Mouse (Mus musculus): ENCODE results near the gene Aplf.

DNA sequence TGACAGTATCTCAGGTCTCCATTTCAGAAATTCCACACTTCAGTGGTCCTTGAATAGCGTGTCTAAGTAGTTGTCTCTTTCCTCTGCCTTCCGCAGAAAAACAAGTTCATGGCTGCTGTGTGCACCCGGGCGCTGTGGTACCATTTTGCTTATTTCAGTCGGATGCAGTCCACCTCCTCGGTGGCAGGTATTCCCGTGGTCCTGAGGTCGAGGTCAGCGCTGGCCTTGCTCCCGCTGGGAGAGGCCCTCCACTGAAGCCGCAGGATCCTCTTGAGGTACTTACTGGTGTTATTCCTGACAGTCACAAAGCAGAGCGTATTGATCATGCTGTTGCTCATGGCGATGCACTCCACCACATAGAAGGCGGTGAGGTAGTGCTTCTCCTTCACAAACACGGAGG lies 90.9 kb downstream of the Aplf start:
- TF ChIP-seq CTCF (IDR thresholded peaks at IDR 0.05; ENCODE audit: borderline replicate concordance, control insufficient read depth, extremely low read depth, insufficient read depth, low read length, poor library complexity) (no peak), POLR2A (IDR thresholded peaks at IDR 0.05; ENCODE audit: control insufficient read depth, extremely low read depth, insufficient read depth, low read length, poor library complexity) (no peak)
